Mouse (Mus musculus) neural tube, embryonic 11.5 days (tissue): Measurements from ENCODE around the gene Ncor2. TPM values are rescaled to one million over a fixed set of nuclear protein-coding genes. Genes with fewer than 3 reads are reported as not detected.

Experiments used
- ATAC-seq: fragments of 200-750 bp; cut with Nextera tagmentation; 2 replicates; pipeline ENCODE4 v1.8.0; 2017; ENCODE audit warnings: moderate number of reproducible peaks, mild to moderate bottlenecking, moderate TSS enrichment, moderate library complexity; ENCODE audit not compliant: insufficient read depth, low FRiP score, low TSS enrichment
- DNase-seq: peaks from one replicate; pipeline ENCODE4 v3.0.0-alpha.2; 2015; ENCODE audit warnings: low spot score
- H3K27ac ChIP-seq: fragments of 300-500 bp; sonication (generic); 2 replicates; pipeline ENCODE4 v1.5.1; 2014; ENCODE audit warnings: low read depth, mild to moderate bottlenecking, low read length
- H3K27me3 ChIP-seq: fragments of 300-500 bp; sonication (generic); 2 replicates; pipeline ENCODE4 v1.6.1; 2014; ENCODE audit warnings: mild to moderate bottlenecking, low read length, mixed read lengths; ENCODE audit not compliant: control insufficient read depth, insufficient read depth
- H3K36me3 ChIP-seq: fragments of 300-500 bp; sonication (generic); 2 replicates; pipeline ENCODE4 v1.6.1; 2014; ENCODE audit warnings: mild to moderate bottlenecking, low read length, moderate library complexity, mixed read lengths; ENCODE audit not compliant: control insufficient read depth, insufficient read depth
- H3K4me1 ChIP-seq: fragments of 300-500 bp; sonication (generic); 2 replicates; pipeline ENCODE4 v1.6.1; 2014; ENCODE audit warnings: low read length, mixed read lengths; ENCODE audit not compliant: control insufficient read depth, insufficient read depth
- H3K4me2 ChIP-seq: fragments of 300-500 bp; sonication (generic); 2 replicates; pipeline ENCODE4 v1.6.1; 2014; ENCODE audit warnings: low read depth, mild to moderate bottlenecking, moderate library complexity
- H3K4me3 ChIP-seq: fragments of 300-500 bp; sonication (generic); 2 replicates; pipeline ENCODE4 v1.5.1; 2014; ENCODE audit warnings: low read depth, low read length
- H3K9ac ChIP-seq: fragments of 300-500 bp; sonication (generic); 2 replicates; pipeline ENCODE4 v1.6.1; 2014; ENCODE audit warnings: mild to moderate bottlenecking, low read length
- H3K9me3 ChIP-seq: fragments of 300-500 bp; sonication (generic); 2 replicates; pipeline ENCODE4 v1.6.1; 2016; ENCODE audit warnings: low read length; ENCODE audit not compliant: control insufficient read depth
- WGBS: fragments of 180-500 bp; shearing (Covaris S2); extraction: QIAGEN DNeasy Blood & Tissue Kit; methylation state at CpG from one replicate; pipeline ENCODE4 v1.1.7; 2014; 5-methylcytosine and 5-hydroxymethylcytosine counted together
- polyA plus RNA-seq: library from polyadenylated mRNA; unstranded; fragments of >200 nt; fragmentation: Nextera tagmentation; extraction: Ambion mirVana; gene quantifications from 2 replicates; pipeline ENCODE4 v1.2.1, GENCODE M21; 2014

Ncor2 gene
- polyA plus RNA-seq, 1 experiment from 2014 or later: 24.3 TPM

DNA sequence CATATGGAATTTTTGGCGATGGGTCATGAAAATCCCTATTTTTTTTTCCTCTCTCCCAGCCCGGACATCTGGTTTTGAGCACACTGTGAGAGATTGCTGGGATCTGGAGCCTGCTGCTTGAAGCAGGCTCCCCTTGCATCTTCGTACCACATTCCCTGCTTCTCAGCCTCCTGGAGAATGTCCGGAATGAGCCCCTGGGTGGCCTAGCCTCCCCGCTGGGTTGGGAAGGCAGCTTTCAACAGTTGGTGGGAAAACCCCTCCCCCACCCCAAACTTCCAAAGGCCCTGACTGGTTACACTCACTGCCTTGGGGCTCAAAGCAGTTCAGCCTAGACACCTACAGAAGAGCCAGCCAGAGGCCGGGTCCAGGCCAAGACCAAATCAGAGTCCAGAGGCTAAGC, 5.8 kb upstream of the Ncor2 start:
- H3K4me2 ChIP-seq: no peak overlapping the region
- 12% methylated on average over 6 of the region's 6 CpGs for whole genome bisulfite sequencing

GRCm38 (mm10) chr5:125183321-125184003, 4.4 kb upstream of the Ncor2 start:
- no peak overlapping the region for H3K9ac ChIP-seq
- no peak overlapping the region for H3K4me2 ChIP-seq

More for the DNA sequence above, 5.8 kb upstream of the Ncor2 start:
- Histone ChIP-seq H3K36me3 (no peaks in the 10 kb centered on the region), H3K9ac (no peak overlapping the region), H3K27ac (peak overlapping the region; percentile 1; the same call in 1 of the 2 replicates), H3K4me3 (no peak overlapping the region), H3K4me1 (peaks cover 13% of the 10 kb centered on the region), H3K27me3 (no peaks in the 10 kb centered on the region), H3K9me3 (no peaks in the 10 kb centered on the region; the same call in 1 of the 2 replicates)
- DNase-seq (peak; percentile 69), ATAC-seq (no peak)

GRCm38 (mm10) chr5:125180630-125181263, 1.7 kb upstream of the Ncor2 start:
- H3K4me3 ChIP-seq: no peak overlapping the region
- no peaks in the 10 kb centered on the region for H3K27me3 ChIP-seq
- no peaks in the 10 kb centered on the region for H3K9me3 ChIP-seq
- DNase-seq: no peak
- peaks cover 31% of the 10 kb centered on the region for H3K4me1 ChIP-seq
- WGBS: 80% methylated on average over 6 of the region's 6 CpGs
- ATAC-seq: no peak
- H3K9ac ChIP-seq: no peak overlapping the region
- no peaks in the 10 kb centered on the region for H3K36me3 ChIP-seq
- no peak overlapping the region for H3K27ac ChIP-seq
- no peak overlapping the region for H3K4me2 ChIP-seq

More at GRCm38 (mm10) chr5:125183321-125184003, 4.4 kb upstream of the Ncor2 start:
- Histone ChIP-seq H3K4me3 (no peak overlapping the region), H3K27me3 (no peaks in the 10 kb centered on the region), H3K27ac (no peak overlapping the region), H3K36me3 (no peaks in the 10 kb centered on the region), H3K4me1 (peaks cover 13% of the 10 kb centered on the region), H3K9me3 (no peaks in the 10 kb centered on the region; the same call in 1 of the 2 replicates)
- no peak for DNase-seq
- no peak for ATAC-seq
- 28% methylated on average over 23 of the region's 23 CpGs for WGBS

- Histone ChIP-seq H3K27me3 (no peaks in the 10 kb centered on the region), H3K4me3 (peak overlapping the region; percentile 93), H3K36me3 (no peaks in the 10 kb centered on the region), H3K4me1 (peaks cover 36% of the 10 kb centered on the region), H3K4me2 (peak overlapping the region; percentile 75), H3K27ac (peak overlapping the region; percentile 79), H3K9ac (peak overlapping the region; percentile 33), H3K9me3 (no peaks in the 10 kb centered on the region)
- DNase-seq (no peak), ATAC-seq (peak; percentile 20)
- WGBS: 2% methylated on average over 21 of the region's 25 CpGs
These were observed 963 bp upstream of the Ncor2 start for GRCm38 (mm10) chr5:125179735-125180629.

DNA sequence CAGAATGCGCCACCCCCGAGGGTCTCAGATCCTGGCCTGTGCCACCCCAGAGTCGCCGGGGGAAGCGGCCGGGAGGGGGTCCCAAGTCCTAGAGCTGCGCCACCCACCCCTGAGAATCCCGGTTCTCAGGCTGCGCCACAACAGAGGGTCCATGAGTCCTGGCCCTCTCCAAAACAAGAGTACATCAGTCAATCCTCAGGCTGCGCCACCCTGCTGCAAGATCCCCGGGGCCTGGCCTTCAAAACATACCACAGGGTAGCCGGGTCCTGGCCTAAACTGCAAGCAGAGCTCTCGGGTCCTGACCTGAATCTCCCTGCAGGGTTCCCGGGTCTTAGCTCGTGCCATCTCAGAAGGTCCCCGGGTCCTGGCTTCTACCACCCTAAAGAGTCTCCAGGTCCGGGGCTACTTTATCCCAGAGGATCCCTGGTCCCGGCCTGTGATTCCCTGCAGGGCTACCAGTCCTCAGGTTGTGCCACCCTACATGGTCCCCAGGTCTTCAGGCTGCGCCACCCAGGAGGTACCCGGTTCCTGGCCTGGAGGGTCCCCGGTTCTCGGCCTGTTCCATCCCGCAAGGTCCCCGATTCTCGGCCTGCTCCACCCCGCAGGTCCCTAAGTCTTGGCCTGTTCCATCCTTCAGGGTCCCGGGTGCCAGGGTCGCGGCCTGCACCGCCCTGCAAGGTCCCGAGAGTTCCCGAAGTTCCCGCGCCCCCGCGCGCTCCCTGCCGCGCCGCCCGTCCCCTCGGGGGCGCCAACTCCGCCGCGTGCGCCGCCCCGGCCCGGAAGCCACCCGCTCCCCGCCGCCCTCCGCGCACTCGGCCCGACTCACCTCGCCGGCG, 630 bp downstream of the Ncor2 start:
- H3K36me3 ChIP-seq: no peaks in the 10 kb centered on the region
- peak overlapping the region; percentile 93 for H3K4me3 ChIP-seq
- ATAC-seq (peak; percentile 28), DNase-seq (peak; percentile 61)
- H3K27me3 ChIP-seq: no peaks in the 10 kb centered on the region
- peaks cover 42% of the 10 kb centered on the region for H3K4me1 ChIP-seq
- H3K9me3 ChIP-seq: no peaks in the 10 kb centered on the region
- peak overlapping the region; percentile 75 for H3K4me2 ChIP-seq
- H3K9ac ChIP-seq: peak overlapping the region; percentile 92
- under 1% methylated on average over 51 of the region's 60 CpGs for WGBS
- peak overlapping the region; percentile 85 for H3K27ac ChIP-seq

DNA sequence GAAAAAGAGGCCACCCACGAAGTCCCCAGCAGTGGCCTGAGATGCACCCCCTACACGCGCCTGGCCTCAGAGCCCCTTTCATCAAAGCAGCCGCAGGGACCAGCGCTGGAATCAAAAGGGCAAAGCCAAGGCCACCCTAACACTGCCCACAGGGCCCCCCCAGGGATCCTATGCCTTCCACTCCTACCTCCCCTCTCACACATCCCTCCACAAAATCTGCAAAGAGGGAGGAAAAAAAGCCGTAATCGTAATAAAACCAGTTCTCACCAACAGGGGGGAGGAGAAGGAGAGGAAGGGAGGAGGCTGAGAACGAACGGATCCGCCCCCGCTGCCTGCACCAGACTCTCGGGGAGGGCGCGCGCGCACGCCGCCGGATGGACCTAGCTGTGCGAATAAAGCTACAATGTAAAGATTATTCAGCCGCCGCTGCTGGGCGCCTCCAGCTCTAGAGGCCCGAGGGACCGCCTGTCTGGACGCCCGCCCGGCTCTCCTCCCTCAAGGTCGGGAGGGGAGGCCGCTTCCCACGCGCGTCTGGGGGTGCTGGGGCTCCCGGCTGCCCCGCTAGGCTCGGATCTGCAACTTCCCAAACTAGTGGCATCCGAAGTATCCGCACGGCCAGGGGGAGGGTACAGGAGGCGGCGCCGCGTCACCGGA, 1.4 kb downstream of the Ncor2 start:
- Histone ChIP-seq H3K36me3 (no peaks in the 10 kb centered on the region), H3K27ac (peak overlapping the region; percentile 85), H3K9me3 (no peaks in the 10 kb centered on the region), H3K4me1 (peaks cover 50% of the 10 kb centered on the region), H3K4me2 (peak overlapping the region; percentile 75), H3K4me3 (peak overlapping the region; percentile 93), H3K27me3 (no peaks in the 10 kb centered on the region), H3K9ac (peak overlapping the region; percentile 92)
- 1% methylated on average over 44 of the region's 44 CpGs for WGBS
- ATAC-seq: peak; percentile 13; the same call in 1 of the 2 replicates
- DNase-seq: peak; percentile 81

GRCm38 (mm10) chr5:125176864-125177263, 2.2 kb downstream of the Ncor2 start:
- Histone ChIP-seq H3K4me1 (peaks cover 57% of the 10 kb centered on the region), H3K4me2 (peak overlapping the region; percentile 75), H3K27me3 (no peaks in the 10 kb centered on the region), H3K4me3 (peak overlapping the region; percentile 93), H3K27ac (peak overlapping the region; percentile 85; the same call in 1 of the 2 replicates), H3K9me3 (no peaks in the 10 kb centered on the region), H3K36me3 (no peaks in the 10 kb centered on the region), H3K9ac (peak overlapping the region; percentile 92)
- no peak for DNase-seq
- ATAC-seq: 0 out of 2 replicates have a peak, but pooled peaks have one; percentile 3
- WGBS: 8% methylated on average over 12 of the region's 12 CpGs
